Mouse (Mus musculus): ENCODE measurements around the gene Idua. TPM values are rescaled to one million over a fixed set of nuclear protein-coding genes. Genes with fewer than 3 reads are reported as not detected.

Idua gene
- polyA plus RNA-seq, 1 experiment from 2014 or later, result 10.4 TPM

- ATAC-seq (peak; percentile 17), DNase-seq (ENCODE audit: low read depth, low spot score) (no peak)
- no peaks in the 10 kb centered on the region for H3K27me3 ChIP-seq
- in situ Hi-C loops (cut with MboI; ENCODE audit: low pct_unique_long_range_greater_than_20kb), result loop anchor here (25.0 kb wide), 1 partner anchor 756 kb away; the partner anchor contains the start of gene Rpl5
- no peak for TF ChIP-seq CTCF (IDR thresholded peaks at IDR 0.05)
- POLR2A ChIA-PET, result interaction anchor here (1.1 to 1.7 kb wide), 2 partner anchors 9 to 56 kb away, joined by 3 read pairs; no protein-coding TSS in a partner anchor
- CTCF ChIA-PET, result interaction anchor here (0.5 to 3.5 kb wide), 15 partner anchors 9 to 737 kb away, joined by 3 to 20 read pairs (median 5); partner anchors contain the start of genes Atp5k, Fgfrl1 and Idua
Observed at GRCm38 (mm10) chr5:108668387-108668932, 8.3 kb downstream of the Idua start.

GRCm38 (mm10) chr5:108668977-108669936, 9.1 kb downstream of the Idua start, which contains the start of gene Dgkq:
TSS of gene Dgkq (minus strand) at chr5:108669672.
- CTCF ChIA-PET, result interaction anchor here (0.5 to 3.5 kb wide), 15 partner anchors 10 to 737 kb away, joined by 3 to 20 read pairs (median 5); partner anchors contain the start of genes Atp5k, Fgfrl1 and Idua
- POLR2A ChIA-PET, result interaction anchor here (1.1 to 1.7 kb wide), 3 partner anchors 9 to 55 kb away, joined by 3 read pairs; no protein-coding TSS in a partner anchor
- in situ Hi-C loops (cut with MboI; ENCODE audit: low pct_unique_long_range_greater_than_20kb), result loop anchor here (25.0 kb wide), 1 partner anchor 757 kb away; the partner anchor contains the start of gene Rpl5
- no peak for TF ChIP-seq CTCF (IDR thresholded peaks at IDR 0.05)
- no peaks in the 10 kb centered on the region for H3K27me3 ChIP-seq
- no peak for DNase-seq (ENCODE audit: low read depth, low spot score)
- peak; percentile 80 for ATAC-seq

- CTCF ChIA-PET, result interaction anchor here (0.7 to 3.5 kb wide), 14 partner anchors 8 to 60 kb away, joined by 3 to 20 read pairs (median 6); partner anchors contain the start of gene Idua
- POLR2A ChIA-PET, result interaction anchor here (1.2 to 1.7 kb wide), 3 partner anchors 21 to 55 kb away, joined by 3 to 5 read pairs (median 3); no protein-coding TSS in a partner anchor
Observed at GRCm38 (mm10) chr5:108669986-108670385, 9.9 kb downstream of the Idua start.

GRCm38 (mm10) chr5:108670785-108671184, 10.7 kb downstream of the Idua start:
- H3K27me3 ChIP-seq, result no peaks in the 10 kb centered on the region
- no peak for TF ChIP-seq CTCF (IDR thresholded peaks at IDR 0.05)
- DNase-seq (ENCODE audit: low read depth, low spot score) (no peak), ATAC-seq (peak; percentile 48)
- POLR2A ChIA-PET, result interaction anchor here (1.2 to 1.3 kb wide), 2 partner anchors 21 to 23 kb away, joined by 5 read pairs; no protein-coding TSS in a partner anchor
- CTCF ChIA-PET, result interaction anchor here (0.7 to 3.5 kb wide), 12 partner anchors 9 to 87 kb away, joined by 3 to 20 read pairs (median 6); partner anchors contain the start of gene Idua
- in situ Hi-C loops (cut with MboI; ENCODE audit: low pct_unique_long_range_greater_than_20kb), result loop anchor here (5.0 to 25.0 kb wide), 2 partner anchors 57 to 758 kb away; partner anchors contain the start of gene Rpl5

More at GRCm38 (mm10) chr5:108669986-108670385, 9.9 kb downstream of the Idua start:
- H3K27me3 ChIP-seq, result no peaks in the 10 kb centered on the region
- no peak for TF ChIP-seq CTCF (IDR thresholded peaks at IDR 0.05)
- DNase-seq (ENCODE audit: low read depth, low spot score) (no peak), ATAC-seq (no peak)
- in situ Hi-C loops (cut with MboI; ENCODE audit: low pct_unique_long_range_greater_than_20kb), result loop anchor here (5.0 to 25.0 kb wide), 2 partner anchors 57 to 758 kb away; partner anchors contain the start of gene Rpl5

- H3K27me3 ChIP-seq, result no peaks in the 10 kb centered on the region
- no peak for TF ChIP-seq CTCF (IDR thresholded peaks at IDR 0.05)
- DNase-seq (ENCODE audit: low read depth, low spot score) (no peak), ATAC-seq (no peak)
- ChIA-PET CTCF (interaction anchor here (1.1 to 1.7 kb wide), 5 partner anchors 12 to 56 kb away, joined by 3 to 8 read pairs (median 5); no protein-coding TSS in a partner anchor), POLR2A (interaction anchor here (1.3 kb wide), 1 partner anchor 22 kb away, joined by 5 read pairs; no protein-coding TSS in a partner anchor)
- in situ Hi-C loops (cut with MboI; ENCODE audit: low pct_unique_long_range_greater_than_20kb), result loop anchor here (5.0 to 25.0 kb wide), 2 partner anchors 56 to 759 kb away; partner anchors contain the start of gene Rpl5
Observed at GRCm38 (mm10) chr5:108671757-108672156, 11.6 kb downstream of the Idua start.

GRCm38 (mm10) chr5:108674624-108675023, 14.5 kb downstream of the Idua start:
- no peak for TF ChIP-seq CTCF (IDR thresholded peaks at IDR 0.05)
- no peaks in the 10 kb centered on the region for H3K27me3 ChIP-seq
- CTCF ChIA-PET, result interaction anchor here (0.9 to 2.5 kb wide), 4 partner anchors 9 to 52 kb away, joined by 3 to 6 read pairs (median 4); partner anchors contain the start of gene Fgfrl1
- ATAC-seq (no peak), DNase-seq (ENCODE audit: low read depth, low spot score) (no peak)
- in situ Hi-C loops (cut with MboI; ENCODE audit: low pct_unique_long_range_greater_than_20kb), result loop anchor here (5.0 to 25.0 kb wide), 2 partner anchors 53 to 762 kb away; partner anchors contain the start of gene Rpl5
- POLR2A ChIA-PET, result no interaction called here

GRCm38 (mm10) chr5:108675251-108675816, 15.2 kb downstream of the Idua start, which contains the start of gene Slc26a1:
TSS of gene Slc26a1 (minus strand) at chr5:108675569.
- TF ChIP-seq CTCF (IDR thresholded peaks at IDR 0.05), result no peak
- POLR2A ChIA-PET, result no interaction called here
- CTCF ChIA-PET, result interaction anchor here (0.8 to 2.5 kb wide), 5 partner anchors 8 to 51 kb away, joined by 3 to 6 read pairs (median 3); partner anchors contain the start of gene Fgfrl1
- in situ Hi-C loops (cut with MboI; ENCODE audit: low pct_unique_long_range_greater_than_20kb), result no loop called here
- H3K27me3 ChIP-seq, result no peaks in the 10 kb centered on the region
- ATAC-seq (peak; percentile 23), DNase-seq (ENCODE audit: low read depth, low spot score) (no peak)

GRCm38 (mm10) chr5:108676772-108677498, 16.8 kb downstream of the Idua start:
- CTCF ChIA-PET, result interaction anchor here (2.5 kb wide), 1 partner anchor 15 kb away, joined by 6 read pairs; the partner anchor contains the start of gene Fgfrl1
- no peak for ATAC-seq
- in situ Hi-C loops (cut with MboI; ENCODE audit: low pct_unique_long_range_greater_than_20kb), result no loop called here
- H3K27me3 ChIP-seq, result no peaks in the 10 kb centered on the region
- TF ChIP-seq CTCF (IDR thresholded peaks at IDR 0.05), result no peak
- DNase-seq (ENCODE audit: low read depth, low spot score), result no peak
- POLR2A ChIA-PET, result interaction anchor here (1.3 kb wide), 1 partner anchor 8 kb away, joined by 3 read pairs; the partner anchor contains the start of gene Dgkq

All from Patski (cell line).